Mouse (Mus musculus) lung, embryonic 15.5 days (tissue): ENCODE results near the gene Plcb4. TPM values are rescaled to one million over a fixed set of nuclear protein-coding genes. Genes with fewer than 3 reads are reported as not detected.
A peak's percentile ranks its signal among the peaks of the same experiment; 100 is the strongest.

Experiments
- ATAC-seq: fragments of 200-750 bp; cut with Nextera tagmentation; 2 replicates; pipeline ENCODE4 v1.8.0; 2017; ENCODE audit warnings: moderate number of reproducible peaks, borderline replicate concordance; ENCODE audit not compliant: low FRiP score, low TSS enrichment; ENCODE audit errors: extremely low read depth
- H3K27ac ChIP-seq: fragments of 300-500 bp; sonication (generic); 2 replicates; pipeline ENCODE4 v1.5.1; 2015; ENCODE audit warnings: moderate library complexity, mild to moderate bottlenecking, inconsistent platforms
- H3K27me3 ChIP-seq: fragments of 300-500 bp; sonication (generic); 2 replicates; pipeline ENCODE4 v1.6.1; 2015; ENCODE audit warnings: inconsistent platforms
- H3K36me3 ChIP-seq: fragments of 300-500 bp; sonication (generic); 2 replicates; pipeline ENCODE4 v1.6.1; 2015; ENCODE audit warnings: inconsistent platforms
- H3K4me1 ChIP-seq: fragments of 300-500 bp; sonication (generic); 2 replicates; pipeline ENCODE4 v1.6.1; 2015; ENCODE audit warnings: inconsistent platforms
- H3K4me2 ChIP-seq: fragments of 300-500 bp; sonication (generic); 2 replicates; pipeline ENCODE4 v1.6.1; 2015; ENCODE audit warnings: inconsistent platforms, mild to moderate bottlenecking, moderate library complexity
- H3K4me3 ChIP-seq: fragments of 300-500 bp; sonication (generic); 2 replicates; pipeline ENCODE4 v1.5.1; 2015; ENCODE audit warnings: mild to moderate bottlenecking, inconsistent platforms
- H3K9ac ChIP-seq: fragments of 300-500 bp; sonication (generic); 2 replicates; pipeline ENCODE4 v1.6.1; 2015; ENCODE audit warnings: inconsistent platforms
- H3K9me3 ChIP-seq: fragments of 300-500 bp; sonication (generic); 2 replicates; pipeline ENCODE4 v1.6.1; 2016; ENCODE audit warnings: inconsistent platforms
- WGBS: fragments of 180-500 bp; shearing (Covaris S2); methylation state at CpG from one replicate; pipeline ENCODE4 v1.1.7; 2015; 5-methylcytosine and 5-hydroxymethylcytosine counted together
- polyA plus RNA-seq: library from polyadenylated mRNA; unstranded; fragments of >200 nt; fragmentation: Nextera tagmentation; extraction: Ambion mirVana; gene quantifications from 2 replicates; pipeline ENCODE4 v1.2.1, GENCODE M21; 2015

Plcb4 gene
- polyA plus RNA-seq, 1 experiment from 2014 or later, result 20.4 TPM

- H3K4me1 ChIP-seq, result no peaks in the 10 kb centered on the region
- H3K36me3 ChIP-seq, result no peaks in the 10 kb centered on the region
- H3K9ac ChIP-seq, result no peak overlapping the region; the same call in 1 of the 2 replicates
- H3K4me2 ChIP-seq, result peak overlapping the region; percentile 39
- 16% methylated on average over 27 of the region's 27 CpGs for WGBS
- no peak for ATAC-seq
- H3K4me3 ChIP-seq, result no peak overlapping the region
- no peaks in the 10 kb centered on the region for H3K9me3 ChIP-seq
- peaks cover 11% of the 10 kb centered on the region for H3K27me3 ChIP-seq
- H3K27ac ChIP-seq, result no peak overlapping the region
These were observed 392.2 kb downstream of the Plcb4 start for GRCm38 (mm10) chr2:136050793-136051615.

GRCm38 (mm10) chr2:136051688-136052289 lies 393.0 kb downstream of the Plcb4 start, which contains the start of gene Lamp5:
TSS of gene Lamp5 (plus strand) at chr2:136052239.
- Histone ChIP-seq H3K4me1 (no peaks in the 10 kb centered on the region), H3K27me3 (peaks cover 11% of the 10 kb centered on the region), H3K9ac (no peak within 1 kb of the TSS; the same call in 1 of the 2 replicates), H3K27ac (no peak within 1 kb of the TSS), H3K4me2 (peak within 1 kb of the TSS; percentile 39), H3K36me3 (no peaks in the 10 kb centered on the region), H3K4me3 (no peak within 1 kb of the TSS), H3K9me3 (no peaks in the 10 kb centered on the region)
- ATAC-seq, result no peak
- WGBS, result 6% methylated on average over 8 of the region's 8 CpGs

DNA sequence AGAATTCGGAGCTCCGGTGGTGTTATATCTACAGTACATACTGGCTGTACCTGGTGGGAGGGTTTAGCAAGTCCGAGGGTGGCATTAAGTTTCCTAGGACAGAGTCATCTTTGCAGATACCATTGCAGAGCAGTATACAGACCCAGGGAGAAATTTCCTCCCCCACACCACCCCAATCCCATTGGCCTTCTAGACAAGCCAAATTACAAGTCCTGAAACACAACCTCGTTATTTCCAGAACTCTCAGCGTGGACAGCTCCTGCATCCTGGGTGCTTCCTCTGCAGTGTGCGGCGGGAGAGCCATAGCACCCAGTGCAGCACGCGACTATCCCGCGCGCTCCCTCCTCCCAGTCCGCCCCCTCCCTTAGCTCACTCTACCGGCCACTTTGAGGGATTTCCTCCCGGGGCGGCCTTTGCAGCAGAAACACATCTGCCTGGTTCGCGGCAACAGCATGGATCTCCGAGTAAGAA lies 399.1 kb downstream of the Plcb4 start:
- Histone ChIP-seq H3K4me3 (no peak overlapping the region), H3K27ac (no peak overlapping the region), H3K27me3 (peaks cover 43% of the 10 kb centered on the region), H3K9ac (no peak overlapping the region), H3K4me2 (peak overlapping the region; percentile 34), H3K9me3 (no peaks in the 10 kb centered on the region), H3K4me1 (no peaks in the 10 kb centered on the region), H3K36me3 (no peaks in the 10 kb centered on the region)
- 5% methylated on average over 19 of the region's 19 CpGs for WGBS
- ATAC-seq, result no peak

DNA sequence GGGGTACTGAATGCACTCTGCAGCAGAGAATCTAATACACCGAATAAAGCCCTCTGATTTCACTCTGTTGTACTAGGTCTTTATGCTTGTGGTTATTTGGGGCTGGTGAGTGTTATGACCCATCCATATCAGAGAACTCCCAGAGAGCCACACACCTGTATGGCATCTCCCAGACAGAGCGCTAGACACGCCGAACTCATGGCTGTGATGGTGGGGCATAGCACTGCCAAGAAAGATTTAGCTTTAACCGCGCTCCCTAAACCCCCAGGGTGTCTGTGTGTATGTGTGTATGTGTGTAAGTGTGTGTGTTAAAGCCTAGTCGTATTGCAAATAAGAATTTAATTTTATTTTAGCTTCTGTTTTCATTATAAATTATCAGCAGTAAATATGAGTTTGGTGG lies 399.6 kb downstream of the Plcb4 start:
- WGBS, result 9% methylated on average over 7 of the region's 7 CpGs
- Histone ChIP-seq H3K9me3 (no peaks in the 10 kb centered on the region), H3K27ac (no peak overlapping the region), H3K4me2 (peak overlapping the region; percentile 34), H3K4me1 (no peaks in the 10 kb centered on the region), H3K4me3 (no peak overlapping the region), H3K36me3 (no peaks in the 10 kb centered on the region), H3K27me3 (peaks cover 43% of the 10 kb centered on the region), H3K9ac (no peak overlapping the region)
- ATAC-seq, result no peak

DNA sequence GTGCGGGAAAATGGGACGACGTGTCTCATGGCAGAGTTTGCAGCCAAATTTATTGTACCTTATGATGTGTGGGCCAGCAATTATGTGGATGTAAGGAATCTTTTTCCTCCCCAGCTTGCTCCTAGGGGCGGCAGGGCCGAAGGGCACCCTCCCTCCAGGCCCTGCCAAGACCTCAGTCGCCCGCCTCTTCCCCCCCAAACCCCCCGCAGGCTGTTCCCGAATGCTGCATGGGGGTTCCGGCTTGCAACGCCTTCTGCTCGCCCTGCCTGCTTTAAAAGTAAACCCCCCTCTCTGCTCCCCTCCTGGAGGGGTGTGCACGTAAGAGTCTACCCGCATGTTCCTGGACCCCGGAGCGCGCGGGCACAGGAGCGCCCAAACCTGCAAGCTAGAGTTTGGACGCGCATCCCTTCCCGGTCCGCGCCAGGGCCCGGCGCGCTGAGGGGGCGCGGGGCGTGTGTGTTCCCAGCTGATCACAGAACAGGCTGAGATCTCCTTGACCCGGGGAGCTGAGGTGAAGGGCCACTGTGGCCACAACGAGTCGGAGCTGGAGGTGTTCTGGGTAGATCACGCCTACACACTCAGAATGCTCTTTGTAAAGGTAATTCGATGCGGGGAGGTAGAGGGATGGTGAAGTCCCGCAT lies 400.3 kb downstream of the Plcb4 start:
- Histone ChIP-seq H3K4me3 (0 out of 2 replicates have a peak overlapping the region, but pooled peaks have one; percentile 7), H3K4me1 (no peaks in the 10 kb centered on the region), H3K4me2 (peak overlapping the region; percentile 20; the same call in 1 of the 2 replicates), H3K9ac (no peak overlapping the region), H3K9me3 (no peaks in the 10 kb centered on the region), H3K36me3 (no peaks in the 10 kb centered on the region), H3K27me3 (peaks cover 43% of the 10 kb centered on the region), H3K27ac (no peak overlapping the region)
- ATAC-seq, result no peak
- WGBS, result 2% methylated on average over 37 of the region's 37 CpGs
